ENCODE assay signal across 11 mouse cellular contexts in genomic region chr5:120514031-120514677, GRCm38 (mm10). TPM values are rescaled to one million over a fixed set of nuclear protein-coding genes. Genes with fewer than 3 reads are reported as not detected.
DNase-seq lines count a peak whose midpoint lies in the region; ATAC-seq and TF ChIP-seq lines count a peak whose summit lies in the region.
"Had no signal": no experiment of that assay in that cellular context is flagged by ENCODE, and none has a peak within 500 bp of the region (broad histone marks: within the 10 kb centered on the region; RNA-seq: fewer than 3 reads in every experiment).

No protein-coding gene starts in this region.

- H3K9ac ChIP-seq in kidney, embryonic 14.5 days (ENCODE audit: low read depth, low read length): no peak overlapping the region
- no peak overlapping the region for H3K9ac ChIP-seq in ES-E14 (ENCODE audit: insufficient read depth, low read depth, low read length, poor library complexity, severe bottlenecking)
- no peak overlapping the region for H3K9ac ChIP-seq in embryonic facial prominence, embryonic 14.5 days (ENCODE audit: low read depth, low read length)
- H3K9ac ChIP-seq: heart, embryonic 13.5 days had no signal

- no peak overlapping the region for H3K4me3 ChIP-seq in kidney, embryonic 14.5 days (ENCODE audit: low read length)
- H3K4me3 ChIP-seq in ES-E14 (ENCODE audit: insufficient read depth in 1 of 2, low read depth in 1 of 2, low read length in 2 of 2, poor library complexity in 1 of 2, severe bottlenecking in 1 of 2): peak overlapping the region in 1 of 2 experiments; percentile 20; a peak in 2 of 4 replicates
- H3K4me3 ChIP-seq in embryonic facial prominence, embryonic 14.5 days (ENCODE audit: low read depth, low read length): no peak overlapping the region
- no peak overlapping the region for H3K4me3 ChIP-seq in forebrain, embryonic 10.5 days
- H3K4me3 ChIP-seq: heart, embryonic 13.5 days had no signal

- 58% methylated on average over 9 of the region's 9 CpGs for WGBS in kidney, embryonic 14.5 days
- 82% methylated on average over 9 of the region's 9 CpGs for WGBS in embryonic facial prominence, embryonic 14.5 days
- WGBS in forebrain, embryonic 10.5 days: 92% methylated on average over 9 of the region's 9 CpGs

- peaks cover 39% of the 10 kb centered on the region for H3K4me1 ChIP-seq in kidney, embryonic 14.5 days (ENCODE audit: control insufficient read depth, insufficient read depth, low read length)
- H3K4me1 ChIP-seq in ES-E14 (ENCODE audit: control insufficient read depth in 2 of 2, insufficient read depth in 2 of 2, low read length in 2 of 2, poor library complexity in 1 of 2): peaks cover 21 to 38% of the 10 kb centered on the region in 2 experiments
- H3K4me1 ChIP-seq in embryonic facial prominence, embryonic 14.5 days (ENCODE audit: control insufficient read depth, insufficient read depth, low read length): peaks cover 19% of the 10 kb centered on the region
- peaks cover 63% of the 10 kb centered on the region for H3K4me1 ChIP-seq in forebrain, embryonic 10.5 days

- no peak overlapping the region for H3K4me2 ChIP-seq in kidney, embryonic 14.5 days (replicated peaks; ENCODE audit: low read depth, low read length)
- no peak overlapping the region for H3K4me2 ChIP-seq in embryonic facial prominence, embryonic 14.5 days (ENCODE audit: low read depth, low read length)
- H3K4me2 ChIP-seq: heart, embryonic 13.5 days had no signal

- ATAC-seq in kidney, embryonic 14.5 days (ENCODE audit: low FRiP score, low TSS enrichment): no peak
- ATAC-seq in embryonic facial prominence, embryonic 14.5 days (ENCODE audit: low read depth): peak; percentile 37
- ATAC-seq: forebrain, embryonic 16.5 days had no signal

- peak overlapping the region; percentile 42; the same call in 1 of the 2 replicates for H3K27ac ChIP-seq in kidney, embryonic 14.5 days (ENCODE audit: low read depth, low read length)
- peak overlapping the region; percentile 41 for H3K27ac ChIP-seq in ES-E14 (ENCODE audit: insufficient read depth, low read depth, low read length, poor library complexity, severe bottlenecking)
- peak overlapping the region; percentile 68 for H3K27ac ChIP-seq in embryonic facial prominence, embryonic 14.5 days (replicated peaks; ENCODE audit: low read depth, low read length)
- H3K27ac ChIP-seq in forebrain, embryonic 10.5 days: no peak overlapping the region
- H3K27ac ChIP-seq: heart, embryonic 13.5 days had no signal

- no peaks in the 10 kb centered on the region for H3K27me3 ChIP-seq in kidney, embryonic 14.5 days (ENCODE audit: control insufficient read depth, insufficient read depth, low read length)
- 0 out of 2 replicates have a peak, but pooled peaks cover 5% of the 10 kb centered on the region for H3K27me3 ChIP-seq in embryonic facial prominence, embryonic 14.5 days (replicated peaks; ENCODE audit: control insufficient read depth, insufficient read depth, low read length)
- H3K27me3 ChIP-seq in forebrain, embryonic 10.5 days (ENCODE audit: poor library complexity, severe bottlenecking): peaks cover 28% of the 10 kb centered on the region

- H3K9me3 ChIP-seq in kidney, embryonic 14.5 days (ENCODE audit: control insufficient read depth, low read length): no peaks in the 10 kb centered on the region
- no peaks in the 10 kb centered on the region for H3K9me3 ChIP-seq in ES-E14 (ENCODE audit: control insufficient read depth, insufficient read depth, low read depth, low read length)
- no peaks in the 10 kb centered on the region for H3K9me3 ChIP-seq in embryonic facial prominence, embryonic 14.5 days (ENCODE audit: control insufficient read depth, low read length)
- no peaks in the 10 kb centered on the region for H3K9me3 ChIP-seq in forebrain, embryonic 10.5 days
- H3K9me3 ChIP-seq: heart, embryonic 13.5 days had no signal

- no peak for DNase-seq in kidney, adult 8-10 months
- no peak for DNase-seq in ES-E14 (ENCODE audit: low read depth, low spot score)
- DNase-seq in embryonic facial prominence, embryonic 14.5 days (ENCODE audit: low spot score): peak; percentile 71
- peak; percentile 70 for DNase-seq in lung, postnatal 36 days
- no peak for DNase-seq in right cerebral cortex, postnatal 36 days (ENCODE audit: low spot score in 2 of 2)
- DNase-seq in forebrain, embryonic 10.5 days (ENCODE audit: extremely low spot score, low spot score): no peak
- DNase-seq: thymus, adult 2 months had no signal

- in situ Hi-C loops in ES-E14 (cut with MboI; ENCODE audit: low sequenced_read_pairs in 2 of 2, unreplicated experiment in 2 of 2): no loop called here

- H3K36me3 ChIP-seq in kidney, embryonic 14.5 days (ENCODE audit: control insufficient read depth, insufficient read depth, low read length): no peaks in the 10 kb centered on the region
- no peaks in the 10 kb centered on the region; the same call in 1 of the 2 replicates for H3K36me3 ChIP-seq in ES-E14 (ENCODE audit: control insufficient read depth, insufficient read depth, low read length, poor library complexity, severe bottlenecking)
- no peaks in the 10 kb centered on the region for H3K36me3 ChIP-seq in embryonic facial prominence, embryonic 14.5 days (ENCODE audit: control insufficient read depth, insufficient read depth, low read length)
- H3K36me3 ChIP-seq in forebrain, embryonic 10.5 days (replicated peaks): no peaks in the 10 kb centered on the region
- H3K36me3 ChIP-seq: heart, embryonic 13.5 days had no signal

TF ChIP-seq in ES-E14, 5 proteins besides CTCF, POLR2A, EP300 and RAD21:
- TF ChIP-seq ZC3H11A (IDR thresholded peaks at IDR 0.05; ENCODE audit: borderline replicate concordance, low read depth, low read length): no peak

RNA-seq across cellular contexts. Expression of gene Slc8b1, which starts 3.2 kb away (rescaled TPM):
- 4.5 and 6.0 TPM in 2 replicates for polyA plus RNA-seq in kidney, embryonic 14.5 days (2014; fragmentation: Nextera tagmentation; extraction: Ambion mirVana)
- total RNA-seq in ES-E14 (2012; rRNA removed): 20.5 and 34.5 TPM in 2 replicates
- polyA plus RNA-seq in embryonic facial prominence, embryonic 14.5 days (2014; fragmentation: Nextera tagmentation; extraction: Ambion mirVana): 3.5 and 5.7 TPM in 2 replicates
- polyA plus RNA-seq in forebrain, embryonic 10.5 days (2016; fragmentation: Nextera tagmentation; extraction: Ambion mirVana): 3.7 and 4.4 TPM in 2 replicates

RNA-seq across cellular contexts. Expression of gene Plbd2, which starts 10.7 kb away (rescaled TPM):
- polyA plus RNA-seq in kidney, embryonic 14.5 days (2014; fragmentation: Nextera tagmentation; extraction: Ambion mirVana): 41.5 and 44.5 TPM in 2 replicates
- 35.3 and 59.2 TPM in 2 replicates for total RNA-seq in ES-E14 (2012; rRNA removed)
- polyA plus RNA-seq in embryonic facial prominence, embryonic 14.5 days (2014; fragmentation: Nextera tagmentation; extraction: Ambion mirVana): 47.0 and 53.1 TPM in 2 replicates
- 33.0 and 35.5 TPM in 2 replicates for polyA plus RNA-seq in forebrain, embryonic 10.5 days (2016; fragmentation: Nextera tagmentation; extraction: Ambion mirVana)

RNA-seq across cellular contexts. Expression of gene Sds, which starts 37.8 kb away (rescaled TPM):
- not detected in 2 replicates for polyA plus RNA-seq in kidney, embryonic 14.5 days (2014; fragmentation: Nextera tagmentation; extraction: Ambion mirVana)
- 0.22 TPM in 1 of 2 replicates, not detected in the other for total RNA-seq in ES-E14 (2012; rRNA removed)
- not detected in 2 replicates for polyA plus RNA-seq in embryonic facial prominence, embryonic 14.5 days (2014; fragmentation: Nextera tagmentation; extraction: Ambion mirVana)
- not detected in 2 replicates for polyA plus RNA-seq in forebrain, embryonic 10.5 days (2016; fragmentation: Nextera tagmentation; extraction: Ambion mirVana)
- total RNA-seq: layer of hippocampus, postnatal 10 days had no signal
- polyA plus RNA-seq: forebrain, embryonic 16.5 days; heart, embryonic 13.5 days had no signal

RNA-seq across cellular contexts. Expression of gene Sdsl, which starts 41.5 kb away (rescaled TPM):
- polyA plus RNA-seq in kidney, embryonic 14.5 days (2014; fragmentation: Nextera tagmentation; extraction: Ambion mirVana): 10.5 and 12.5 TPM in 2 replicates
- total RNA-seq in ES-E14 (2012; rRNA removed): 0.67 TPM in 1 of 2 replicates, not detected in the other
- polyA plus RNA-seq in embryonic facial prominence, embryonic 14.5 days (2014; fragmentation: Nextera tagmentation; extraction: Ambion mirVana): 1.2 and 1.6 TPM in 2 replicates
- polyA plus RNA-seq in forebrain, embryonic 10.5 days (2016; fragmentation: Nextera tagmentation; extraction: Ambion mirVana): 9.3 and 10.2 TPM in 2 replicates

Comparison
In these comparisons a context has a peak if more than half of its experiments do, and no peak if none do; other contexts are left out.
1. DNase-seq: peak in embryonic facial prominence, embryonic 14.5 days (single experiment) and lung, postnatal 36 days (single experiment); none in kidney, adult 8-10 months (0 of 2), ES-E14 (single experiment), right cerebral cortex, postnatal 36 days (0 of 2) and forebrain, embryonic 10.5 days (single experiment).